Mouse (Mus musculus) heart, postnatal 0 days (tissue): Measurements from ENCODE around the gene Gmds. TPM values are rescaled to one million over a fixed set of nuclear protein-coding genes. Genes with fewer than 3 reads are reported as not detected.

Experiments used
- ATAC-seq: fragments of 200-750 bp; cut with Nextera tagmentation; 2 replicates; pipeline ENCODE4 v1.8.0; 2017; ENCODE audit warnings: low read depth, moderate number of reproducible peaks, moderate library complexity; ENCODE audit not compliant: insufficient read depth
- DNase-seq: peaks from one replicate; pipeline ENCODE4 v3.0.0-alpha.2; 2016; ENCODE audit warnings: low spot score
- H3K27ac ChIP-seq: fragments of 300-500 bp; sonication (generic); 2 replicates; pipeline ENCODE4 v1.5.1; 2014; ENCODE audit warnings: low read depth, mild to moderate bottlenecking
- H3K27me3 ChIP-seq: fragments of 300-500 bp; sonication (generic); 2 replicates; pipeline ENCODE4 v1.6.1; 2014; ENCODE audit warnings: low read length, mixed read lengths; ENCODE audit not compliant: control insufficient read depth, insufficient read depth
- H3K36me3 ChIP-seq: fragments of 300-500 bp; sonication (generic); replicated peaks from 2 replicates; pipeline ENCODE4 v1.6.1; 2014; ENCODE audit warnings: low read length, mixed read lengths; ENCODE audit not compliant: control insufficient read depth, insufficient read depth
- H3K4me1 ChIP-seq: fragments of 300-500 bp; sonication (generic); 2 replicates; pipeline ENCODE4 v1.6.1; 2014; ENCODE audit warnings: antibody characterized with exemption; ENCODE audit not compliant: control insufficient read depth, insufficient read depth
- H3K4me2 ChIP-seq: fragments of 300-500 bp; sonication (generic); 2 replicates; pipeline ENCODE4 v1.6.1; 2014; ENCODE audit warnings: low read depth, mild to moderate bottlenecking, low read length, moderate library complexity
- H3K4me3 ChIP-seq: fragments of 300-500 bp; sonication (generic); 2 replicates; pipeline ENCODE4 v1.5.1; 2014; ENCODE audit warnings: low read depth, low read length
- H3K9ac ChIP-seq: fragments of 300-500 bp; sonication (generic); replicated peaks from 2 replicates; pipeline ENCODE4 v1.6.1; 2014; ENCODE audit warnings: low read depth, low read length, mixed read lengths
- H3K9me3 ChIP-seq: fragments of 300-500 bp; sonication (generic); replicated peaks from 2 replicates; pipeline ENCODE4 v1.6.1; 2016; ENCODE audit warnings: low read length; ENCODE audit not compliant: control insufficient read depth
- CTCF ChIP-seq: IDR thresholded peaks from 2 replicates; pipeline ENCODE4 v1.5.1; 2016; ENCODE audit warnings: antibody characterized with exemption, control low read depth, low read depth
- EP300 ChIP-seq: IDR thresholded peaks from 2 replicates; pipeline ENCODE4 v1.6.1; 2016; ENCODE audit warnings: antibody characterized with exemption, low read depth
- WGBS: fragments of 180-500 bp; shearing (Covaris S2); extraction: QIAGEN DNeasy Blood & Tissue Kit; methylation state at CpG from one replicate; pipeline ENCODE4 v1.1.7; 2014; 5-methylcytosine and 5-hydroxymethylcytosine counted together
- polyA plus RNA-seq: library from polyadenylated mRNA; unstranded; fragments of >200 nt; fragmentation: Nextera tagmentation; extraction: Ambion mirVana; gene quantifications from 2 replicates; pipeline ENCODE4 v1.2.1, GENCODE M21; 2015
- total RNA-seq: library from RNA; depleted of rRNA; stranded (reverse); fragments of >200 nt; gene quantifications from 2 replicates; pipeline ENCODE4 v1.2.3, GENCODE M21; 2014; ENCODE audit warnings: low replicate concordance

The Gmds gene
- total and polyA plus RNA-seq, 2 experiments from 2014 or later, result 1.3 to 13.0 TPM

GRCm38 (mm10) chr13:31797346-31797745, 541.2 kb downstream of the Gmds start:
- H3K36me3 ChIP-seq, result no peaks in the 10 kb centered on the region
- H3K4me1 ChIP-seq, result peaks cover 3% of the 10 kb centered on the region
- H3K4me2 ChIP-seq, result peak overlapping the region; percentile 23
- TF ChIP-seq EP300 (no peak), CTCF (no peak)
- ATAC-seq, result no peak
- H3K4me3 ChIP-seq, result no peak overlapping the region
- WGBS, result 66% methylated on average over 10 of the region's 10 CpGs
- no peaks in the 10 kb centered on the region for H3K9me3 ChIP-seq
- no peak overlapping the region for H3K27ac ChIP-seq
- no peak for DNase-seq
- H3K9ac ChIP-seq, result no peak overlapping the region
- H3K27me3 ChIP-seq, result peaks cover 44% of the 10 kb centered on the region

- 21% methylated on average over 5 of the region's 5 CpGs for WGBS
- peak overlapping the region; percentile 26; the same call in 1 of the 2 replicates for H3K4me3 ChIP-seq
These were observed 545.4 kb downstream of the Gmds start for GRCm38 (mm10) chr13:31793163-31793562.

GRCm38 (mm10) chr13:31792480-31793132, 545.9 kb downstream of the Gmds start:
- Histone ChIP-seq H3K9ac (no peak overlapping the region), H3K4me1 (no peaks in the 10 kb centered on the region), H3K4me2 (peak overlapping the region; percentile 51), H3K36me3 (no peaks in the 10 kb centered on the region), H3K27me3 (0 out of 2 replicates have a peak, but pooled peaks cover 4% of the 10 kb centered on the region), H3K4me3 (peak overlapping the region; percentile 26), H3K27ac (no peak overlapping the region), H3K9me3 (no peaks in the 10 kb centered on the region)
- TF ChIP-seq CTCF, result peak; percentile 96
- 0 out of 2 replicates have a peak, but pooled peaks have one; percentile 28 for TF ChIP-seq EP300
- peak; percentile 51; the same call in 1 of the 2 replicates for ATAC-seq
- 12% methylated on average over 17 of the region's 17 CpGs for whole genome bisulfite sequencing
- DNase-seq, result peak; percentile 79

More at GRCm38 (mm10) chr13:31793163-31793562, 545.4 kb downstream of the Gmds start:
- Histone ChIP-seq H3K36me3 (no peaks in the 10 kb centered on the region), H3K4me2 (peak overlapping the region; percentile 51; the same call in 1 of the 2 replicates), H3K9me3 (no peaks in the 10 kb centered on the region), H3K27me3 (peaks cover 6% of the 10 kb centered on the region; the same call in 1 of the 2 replicates), H3K9ac (no peak overlapping the region), H3K27ac (no peak overlapping the region), H3K4me1 (no peaks in the 10 kb centered on the region)
- no peak for ATAC-seq
- TF ChIP-seq EP300 (no peak), CTCF (no peak)
- no peak for DNase-seq

GRCm38 (mm10) chr13:31784757-31785156, 553.8 kb downstream of the Gmds start:
- Histone ChIP-seq H3K9me3 (no peaks in the 10 kb centered on the region), H3K36me3 (no peaks in the 10 kb centered on the region), H3K27ac (no peak overlapping the region), H3K9ac (no peak overlapping the region), H3K4me2 (no peak overlapping the region), H3K27me3 (no peaks in the 10 kb centered on the region), H3K4me3 (no peak overlapping the region), H3K4me1 (no peaks in the 10 kb centered on the region)
- 65% methylated on average over 7 of the region's 7 CpGs for WGBS
- ATAC-seq (no peak), DNase-seq (no peak)
- TF ChIP-seq CTCF (no peak), EP300 (no peak)

GRCm38 (mm10) chr13:31782063-31782462, 556.5 kb downstream of the Gmds start:
- H3K27ac ChIP-seq, result no peak overlapping the region
- H3K36me3 ChIP-seq, result no peaks in the 10 kb centered on the region
- no peaks in the 10 kb centered on the region for H3K4me1 ChIP-seq
- no peak overlapping the region for H3K4me3 ChIP-seq
- no peak for ATAC-seq
- no peak overlapping the region for H3K9ac ChIP-seq
- no peak overlapping the region for H3K4me2 ChIP-seq
- no peak for DNase-seq
- TF ChIP-seq CTCF (no peak), EP300 (no peak)
- no peaks in the 10 kb centered on the region for H3K9me3 ChIP-seq
- H3K27me3 ChIP-seq, result no peaks in the 10 kb centered on the region
- 91% methylated on average over 2 of the region's 2 CpGs for WGBS

- H3K27me3 ChIP-seq, result no peaks in the 10 kb centered on the region
- no peak for ATAC-seq
- H3K4me3 ChIP-seq, result no peak overlapping the region
- no peak for DNase-seq
- 82% methylated on average over 3 of the region's 3 CpGs for WGBS
- no peak overlapping the region for H3K4me2 ChIP-seq
- no peak overlapping the region for H3K27ac ChIP-seq
- H3K4me1 ChIP-seq, result no peaks in the 10 kb centered on the region
- H3K36me3 ChIP-seq, result no peaks in the 10 kb centered on the region
- TF ChIP-seq EP300 (no peak), CTCF (no peak)
- no peaks in the 10 kb centered on the region for H3K9me3 ChIP-seq
- H3K9ac ChIP-seq, result no peak overlapping the region
These were observed 558.2 kb downstream of the Gmds start for GRCm38 (mm10) chr13:31780299-31780698.
